Mouse (Mus musculus): ENCODE data around the gene Vps33a.

GRCm38 (mm10) chr5:123556451-123556850 lies 16.4 kb downstream of the Vps33a start:
- TF ChIP-seq CTCF (IDR thresholded peaks at IDR 0.05; ENCODE audit: borderline replicate concordance, extremely low read depth, insufficient read depth, insufficient read length) (no peak), POLR2A (IDR thresholded peaks at IDR 0.05; ENCODE audit: borderline replicate concordance, extremely low read depth, insufficient read depth, insufficient read length, poor library complexity, severe bottlenecking) (no peak)

Measured in brain, embryonic 14.5 days (tissue).